In the genomic region with DNA sequence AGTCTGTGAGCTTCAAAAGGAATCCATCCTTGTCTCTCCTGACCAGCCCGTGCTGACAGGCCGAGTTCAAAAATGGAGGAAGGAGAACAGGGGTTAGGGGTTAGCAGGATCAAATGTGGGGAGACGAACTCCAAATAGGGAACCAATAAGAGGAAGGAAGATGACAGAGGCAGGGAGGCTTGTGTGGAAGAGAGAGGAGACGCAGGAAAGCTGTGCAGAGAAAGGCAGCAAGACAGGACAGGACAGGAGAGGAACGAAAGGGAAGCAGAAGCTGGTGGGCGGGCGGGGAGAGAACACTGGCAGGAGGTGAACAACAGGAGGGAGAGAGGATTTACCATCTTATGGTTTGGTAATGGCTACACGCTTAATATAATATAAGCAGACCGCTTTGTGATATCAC, we compare ENCODE assay signal across 25 mouse cellular contexts. TPM values are rescaled to one million over a fixed set of nuclear protein-coding genes. Genes with fewer than 3 reads are reported as not detected.
A peak's percentile ranks its signal among the peaks of the same experiment; 100 is the strongest.
DNase-seq lines count a peak whose midpoint lies in the region; TF ChIP-seq lines count a peak whose summit lies in the region.
"Had no signal": no experiment of that assay in that cellular context is flagged by ENCODE, and none has a peak within 500 bp of the region (broad histone marks: within the 10 kb centered on the region; RNA-seq: fewer than 3 reads in every experiment).

No protein-coding gene starts in this region.

- H3K27ac ChIP-seq in kidney, adult 2 months (ENCODE audit: insufficient read depth, low read depth, low read length), result no peak overlapping the region
- H3K27ac ChIP-seq in thymus, adult 2 months (ENCODE audit: control insufficient read depth, insufficient read depth, low read length), result peak overlapping the region; percentile 7; the same call in 1 of the 2 replicates
- peak overlapping the region; percentile 87 for H3K27ac ChIP-seq in macrophage
- H3K27ac ChIP-seq: forebrain, embryonic 15.5 days; hindbrain, embryonic 10.5 days; intestine, embryonic 15.5 days; limb, embryonic 15.5 days; midbrain, embryonic 12.5 days; stomach, embryonic 15.5 days had no signal

- H3K79me2 ChIP-seq in macrophage (ENCODE audit: inconsistent target), result peaks cover 23% of the 10 kb centered on the region; the same call in 1 of the 2 replicates

- no peaks in the 10 kb centered on the region; the same call in 1 of the 2 replicates for H3K27me3 ChIP-seq in kidney, adult 2 months (replicated peaks; ENCODE audit: control insufficient read depth, insufficient read depth, low read length)
- no peaks in the 10 kb centered on the region for H3K27me3 ChIP-seq in thymus, adult 2 months (ENCODE audit: control insufficient read depth, insufficient read depth, low read length)
- H3K27me3 ChIP-seq: forebrain, embryonic 15.5 days; limb, embryonic 15.5 days; midbrain, embryonic 12.5 days; stomach, embryonic 15.5 days had no signal

- H3K4me1 ChIP-seq in kidney, adult 2 months (ENCODE audit: control insufficient read depth, insufficient read depth, low read length), result no peaks in the 10 kb centered on the region; the same call in 1 of the 2 replicates
- peaks cover 35% of the 10 kb centered on the region for H3K4me1 ChIP-seq in thymus, adult 2 months (replicated peaks; ENCODE audit: control insufficient read depth, insufficient read depth, low read length)
- H3K4me1 ChIP-seq: forebrain, embryonic 15.5 days; hindbrain, embryonic 10.5 days; intestine, embryonic 15.5 days; midbrain, embryonic 12.5 days; stomach, embryonic 15.5 days had no signal

- no peak overlapping the region for H3K4me3 ChIP-seq in kidney, adult 2 months (ENCODE audit: insufficient read depth, low read depth, low read length)
- no peak overlapping the region for H3K4me3 ChIP-seq in thymus, adult 2 months (ENCODE audit: control insufficient read depth, insufficient read depth, low read length)
- no peak overlapping the region for H3K4me3 ChIP-seq in macrophage (ENCODE audit: inconsistent target)
- H3K4me3 ChIP-seq: forebrain, embryonic 15.5 days; hindbrain, embryonic 10.5 days; intestine, embryonic 15.5 days; limb, embryonic 15.5 days; midbrain, embryonic 12.5 days; stomach, embryonic 15.5 days had no signal

- peak; percentile 12 for DNase-seq in kidney, adult 2 months
- no peak for DNase-seq in kidney, adult 9 months
- DNase-seq in thymus, adult 2 months, result no peak
- no peak for DNase-seq in thymus, postnatal 4 days
- DNase-seq in B cell, adult 2 months, result no peak
- no peak for DNase-seq in right cerebral cortex, postnatal 36 days (ENCODE audit: low spot score in 2 of 2)
- DNase-seq in spleen, postnatal 14 days (ENCODE audit: low spot score in 2 of 2), result no peak
- DNase-seq: adrenal gland, adult 2 months; cerebellum, adult 8-10 months; cerebellum, postnatal 36 days; gastrocnemius, postnatal 14 days; kidney, postnatal 4 days; lung, postnatal 4 days; right cerebral cortex, postnatal 14 days; spleen, adult 18-20 months; thymus, postnatal 36 days had no signal

- no peak for TF ChIP-seq POLR2A in kidney, adult 2 months (IDR thresholded peaks at IDR 0.05; ENCODE audit: low read depth, low read length)
- TF ChIP-seq POLR2A in thymus, adult 2 months (IDR thresholded peaks at IDR 0.05; ENCODE audit: control insufficient read depth, extremely low read depth, insufficient read depth, low read length, poor library complexity), result no peak

- TF ChIP-seq CTCF in kidney, adult 2 months (conservative IDR thresholded peaks at IDR 0.05; ENCODE audit: insufficient read depth, insufficient read length, low read depth, low read length), result no peak
- TF ChIP-seq CTCF in thymus, adult 2 months (IDR thresholded peaks at IDR 0.05; ENCODE audit: borderline replicate concordance, control insufficient read depth, extremely low read depth, insufficient read depth, low read length, poor library complexity), result no peak

- WGBS in kidney, adult 2 months, result 77% methylated on average over 9 of the region's 9 CpGs
- WGBS in thymus, adult 2 months, result 59% methylated on average over 9 of the region's 9 CpGs
- 11% methylated on average over 8 of the region's 9 CpGs for WGBS in macrophage (ENCODE audit: missing documents)

- H3K36me3 ChIP-seq in kidney, adult 2 months (ENCODE audit: control insufficient read depth, insufficient read depth, low read length), result no peaks in the 10 kb centered on the region
- H3K36me3 ChIP-seq in thymus, adult 2 months (ENCODE audit: control insufficient read depth, insufficient read depth, low read length), result no peaks in the 10 kb centered on the region
- H3K36me3 ChIP-seq in macrophage (ENCODE audit: inconsistent target), result no peaks in the 10 kb centered on the region
- H3K36me3 ChIP-seq: forebrain, embryonic 15.5 days; hindbrain, embryonic 10.5 days; intestine, embryonic 15.5 days; limb, embryonic 15.5 days; midbrain, embryonic 12.5 days; stomach, embryonic 15.5 days had no signal

RNA-seq across cellular contexts. Expression of a gene that starts 3.6 kb away (rescaled TPM):
- 0.81 and 0.97 TPM in 2 replicates for polyA plus RNA-seq in kidney, adult 2 months (2012; rRNA removed)
- 4.3 and 4.7 TPM in 2 replicates for polyA plus RNA-seq in thymus, adult 2 months (2012; rRNA removed)
- 100 to 1,000 TPM in 16 of 26 experiments, 10 to 100 TPM in 10; 50.5 to 292 (median 131) TPM for total RNA-seq in macrophage (2018; cell fraction: chromatin; rRNA removed)
- total RNA-seq in macrophage (2018; cell fraction: cytosol; rRNA removed), result 10 to 100 TPM in 24 of 26 experiments, 1 to 10 TPM in 2; 9.9 to 42.6 (median 30.2) TPM
- 100 to 1,000 TPM in 13 of 26 experiments, 10 to 100 TPM in 13; 40.9 to 193 (median 96.7) TPM for total RNA-seq in macrophage (2018; cell fraction: nucleus; rRNA removed)
- polyA plus RNA-seq in macrophage (2018), result 21.2 to 41.0 TPM (median 29.4 TPM) in 3 replicates
- total RNA-seq: left cerebral cortex, postnatal 36 days; MEL had no signal

RNA-seq across cellular contexts. Expression of a gene that starts 55.4 kb away (rescaled TPM):
- polyA plus RNA-seq in kidney, adult 2 months (2012; rRNA removed), result 1,333 and 1,911 TPM in 2 replicates
- 2.4 and 5.2 TPM in 2 replicates for polyA plus RNA-seq in thymus, adult 2 months (2012; rRNA removed)
- total RNA-seq in macrophage (2018; cell fraction: chromatin; rRNA removed), result not detected
- not detected for total RNA-seq in macrophage (2018; cell fraction: cytosol; rRNA removed)
- total RNA-seq in macrophage (2018; cell fraction: nucleus; rRNA removed), result not detected
- polyA plus RNA-seq in macrophage (2018), result not detected in 3 replicates
- total RNA-seq: MEL had no signal

Comparison
In these comparisons a context has a peak if more than half of its experiments do, and no peak if none do; other contexts are left out.
1. RNA of a gene that starts 55.4 kb away (polyA plus RNA-seq): 1,333 to 1,911 TPM in kidney, adult 2 months; 2.4 to 5.2 TPM in thymus, adult 2 months and not detected in macrophage; every median in the first group is over 100 times any median in the second.